Mouse (Mus musculus): ENCODE data around the gene Pdf.

DNA sequence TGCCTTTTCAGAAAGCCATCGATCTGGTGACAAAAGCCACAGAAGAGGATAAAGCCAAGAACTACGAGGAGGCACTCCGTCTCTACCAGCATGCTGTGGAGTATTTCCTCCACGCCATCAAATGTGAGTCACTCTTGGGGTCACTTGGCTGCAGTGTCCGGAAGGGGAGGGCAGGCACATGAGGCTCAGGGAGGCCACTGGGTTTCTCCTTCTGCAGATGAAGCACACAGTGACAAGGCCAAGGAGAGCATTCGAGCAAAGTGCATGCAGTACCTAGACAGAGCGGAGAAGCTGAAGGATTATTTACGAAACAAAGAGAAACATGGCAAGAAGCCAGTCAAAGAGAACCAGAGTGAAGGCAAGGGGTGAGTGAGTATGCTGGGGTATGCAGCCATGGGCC is 11.8 kb downstream of the Pdf start:
- no peak for TF ChIP-seq CTCF (IDR thresholded peaks at IDR 0.05; ENCODE audit: low read depth, low read length)
- no peak for TF ChIP-seq POLR2A (IDR thresholded peaks at IDR 0.05; ENCODE audit: extremely low read depth, insufficient read depth, low read length)

Data from liver, adult 2 months (tissue).